Mouse (Mus musculus): ENCODE measurements around the gene Cdc123. TPM values are rescaled to one million over a fixed set of nuclear protein-coding genes. Genes with fewer than 3 reads are reported as not detected.

Cdc123 gene
- polyA plus RNA-seq (2017; shearing (Covaris generic)), result 198 TPM

DNA sequence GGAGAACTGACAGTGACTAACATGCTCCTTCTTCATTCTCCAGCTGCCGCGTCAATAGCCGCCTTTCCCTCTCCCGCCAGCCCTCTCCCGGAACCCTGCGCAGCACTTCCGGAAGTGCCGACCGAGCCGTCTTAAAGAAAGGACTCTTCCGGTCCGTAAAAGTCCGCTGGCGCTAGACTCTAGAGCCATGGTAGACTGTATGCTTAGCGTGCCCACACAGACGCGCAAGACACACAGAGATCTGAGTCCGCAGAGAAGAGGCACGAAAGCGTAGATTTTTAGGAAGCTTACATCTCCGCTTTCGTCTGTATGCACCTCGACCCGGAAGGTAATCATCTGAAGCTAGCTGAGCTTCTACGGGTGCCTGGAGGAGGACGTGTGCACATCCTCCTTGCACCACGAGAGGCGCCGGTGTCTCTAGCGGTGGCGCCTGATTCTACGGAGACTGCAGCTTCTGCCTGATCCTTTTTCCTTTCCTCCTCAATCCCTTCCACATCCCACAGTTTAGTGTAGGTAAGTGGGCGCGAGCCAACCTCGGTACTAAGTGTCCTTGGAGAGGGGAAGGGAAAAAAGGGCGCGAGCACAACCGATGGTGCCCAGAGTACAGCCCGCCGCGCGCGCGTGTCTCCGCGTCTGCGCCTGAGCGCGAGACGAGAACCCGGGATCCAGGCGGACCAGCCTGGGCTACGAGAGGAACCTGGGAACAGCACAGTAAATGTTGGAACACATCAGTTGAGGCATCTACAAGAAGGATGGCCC lies at the start of gene Cdc123, which contains the start of gene Nudt5:
Cdc123 (minus strand) TSS at position 292 of the 759 bp plus-strand sequence.
Nudt5 (plus strand) TSS at position 147 of the 759 bp plus-strand sequence.

DNA sequence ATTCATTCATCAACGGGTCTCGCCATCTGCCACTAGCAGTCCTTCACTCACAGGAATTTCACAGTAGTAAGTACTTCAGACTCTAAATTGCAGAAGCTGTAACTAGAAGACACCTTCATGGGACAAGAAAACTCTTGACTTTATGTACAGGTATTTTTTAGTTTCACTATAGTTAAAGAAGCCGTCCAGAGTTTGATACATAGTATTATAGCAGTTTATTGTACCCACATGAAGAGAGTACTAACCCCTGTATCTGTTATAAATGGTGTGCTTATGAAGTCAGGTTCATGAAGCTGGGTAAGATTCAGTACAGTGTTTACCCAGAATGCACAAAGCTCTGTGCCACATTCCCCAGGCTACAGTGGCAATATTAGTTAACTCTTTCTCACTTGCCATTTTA lies 17.9 kb upstream of the Cdc123 start, which contains the start of gene Gm13199:
Gm13199 (minus strand) TSS at position 101 of the 400 bp plus-strand sequence.

Other genes starting within 250 kb of the Cdc123 start
- gene Camk1d, start 130.6 kb downstream of the Cdc123 start, polyA plus RNA-seq (2017; shearing (Covaris generic)), result 30.5 TPM
- gene Nudt5, start 145 bp downstream of the Cdc123 start, polyA plus RNA-seq (2017; shearing (Covaris generic)), result 44.6 TPM
- gene Gm13199, start 17.8 kb upstream of the Cdc123 start, polyA plus RNA-seq (2017; shearing (Covaris generic)), result 1.4 TPM
- gene Sec61a2, start 50.3 kb upstream of the Cdc123 start, polyA plus RNA-seq (2017; shearing (Covaris generic)), result 26.4 TPM
- not detected for gene Dhtkd1, start 97.6 kb upstream of the Cdc123 start, polyA plus RNA-seq (2017; shearing (Covaris generic))
- gene Upf2, start 106.3 kb upstream of the Cdc123 start, polyA plus RNA-seq (2017; shearing (Covaris generic)), result 18.5 TPM